Mouse (Mus musculus) CD4-positive, CD25-positive, alpha-beta regulatory T cell, adult 4 months (primary cell): Measurements from ENCODE around the gene Adgrf3. TPM values are rescaled to one million over a fixed set of nuclear protein-coding genes. Genes with fewer than 3 reads are reported as not detected.

Experiments
- ATAC-seq: one replicate; pipeline ENCODE4 v1.8.0; 2017
- polyA plus RNA-seq, 2 experiments: library from polyadenylated mRNA; unstranded; fragments of 100-300 nt; shearing (Covaris generic); gene quantifications; one replicate each; pipeline ENCODE4 v1.2.1; 2017

Adgrf3 gene
- polyA plus RNA-seq, 2 experiments from 2014 or later: not detected

- no peak for ATAC-seq
Observed at GRCm38 (mm10) chr5:30148133-30148920, 57.2 kb downstream of the Adgrf3 start.

DNA sequence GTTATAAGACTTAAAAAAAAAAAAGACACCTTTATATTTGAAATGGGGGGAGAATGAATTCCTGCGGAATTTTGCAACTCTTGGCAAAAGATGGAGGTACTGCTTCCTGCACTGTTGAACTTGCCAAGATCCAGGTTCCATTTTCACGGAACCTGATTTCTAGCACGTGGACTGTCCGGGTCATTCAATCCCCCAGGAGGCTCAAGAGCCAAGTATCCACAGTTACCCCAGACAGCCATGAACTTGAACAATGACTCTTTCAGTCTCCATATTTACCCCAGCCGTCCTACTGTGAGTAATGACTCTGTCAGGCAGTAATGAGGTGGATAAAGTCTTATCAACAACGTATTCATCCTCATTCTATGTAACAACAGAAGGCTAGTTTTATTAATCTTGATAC is 59.0 kb downstream of the Adgrf3 start:
- ATAC-seq: no peak

Other genes with a start within 250 kb of the Adgrf3 start
- under 1 TPM; 0.13 to 0.70 TPM for gene Il6, start 192.6 kb downstream of the Adgrf3 start, polyA plus RNA-seq
- 10 to 100 TPM; 58.0 to 73.1 TPM for gene Tyms, start 132.1 kb downstream of the Adgrf3 start, polyA plus RNA-seq
- not detected for gene Garem2, start 100.6 kb downstream of the Adgrf3 start, polyA plus RNA-seq
- gene 3110082J24Rik, start 99.6 kb downstream of the Adgrf3 start, polyA plus RNA-seq: not detected
- gene Hadha, start 50.6 kb downstream of the Adgrf3 start, polyA plus RNA-seq: 100 to 1,000 TPM in 1 of 2 experiments, 10 to 100 TPM in 1; 85.0 to 124 TPM
- gene Hadhb, start 50.5 kb downstream of the Adgrf3 start, polyA plus RNA-seq: 100 to 1,000 TPM; 173 to 208 TPM
- 10 to 100 TPM; 16.8 to 20.6 TPM for gene Selenoi, start 26.9 kb upstream of the Adgrf3 start, polyA plus RNA-seq
- gene Drc1, start 75.7 kb upstream of the Adgrf3 start, polyA plus RNA-seq: 1 to 10 TPM; 3.0 to 4.2 TPM